Mouse (Mus musculus) embryonic fibroblast, embryonic 13.5 days (primary cell): ENCODE measurements at regions not wholly inside any gene's neighbourhood (a gene's known extent, or its start where the extent isn't known, plus 50 kb on each side); places are given as distances from the start of the nearest gene placed in this dataset.

Experiments used
- H3K27ac ChIP-seq: 2 replicates; pipeline ENCODE4 v1.5.1; 2012; ENCODE audit warnings: low read length, control low read depth, inconsistent platforms; ENCODE audit not compliant: insufficient read depth
- H3K4me1 ChIP-seq: 2 replicates; pipeline ENCODE4 v1.6.1; 2011; ENCODE audit warnings: low read length; ENCODE audit not compliant: control insufficient read depth, insufficient read depth
- H3K4me3 ChIP-seq: 2 replicates; pipeline ENCODE4 v1.5.1; 2011; ENCODE audit warnings: mild to moderate bottlenecking, control low read depth, low read length; ENCODE audit not compliant: insufficient read depth
- CTCF ChIP-seq: IDR thresholded peaks from 2 replicates; pipeline ENCODE4 v1.5.1; 2011; ENCODE audit warnings: mild to moderate bottlenecking, control low read depth, low read length, moderate library complexity, borderline replicate concordance; ENCODE audit not compliant: insufficient read depth
- POLR2A ChIP-seq: IDR thresholded peaks from 2 replicates; pipeline ENCODE4 v1.6.1; 2011; ENCODE audit warnings: low read depth, mild to moderate bottlenecking, control low read depth, low read length, moderate library complexity

- H3K27ac ChIP-seq = no peak overlapping the region
- TF ChIP-seq POLR2A = no peak
- TF ChIP-seq CTCF = no peak
- H3K4me1 ChIP-seq = no peaks in the 10 kb centered on the region; the same call in 1 of the 2 replicates
- H3K4me3 ChIP-seq = no peak overlapping the region
Observed at GRCm38 (mm10) chr3:38397615-38397956, 87.1 kb downstream of the Ankrd50 start.

- Histone ChIP-seq H3K4me1 (no peaks in the 10 kb centered on the region; the same call in 1 of the 2 replicates), H3K27ac (no peak overlapping the region), H3K4me3 (peak overlapping the region; percentile 33)
- TF ChIP-seq POLR2A (no peak), CTCF (no peak)
Observed at GRCm38 (mm10) chr3:38396760-38397614, 87.7 kb downstream of the Ankrd50 start.

GRCm38 (mm10) chr3:38394308-38394707, 90.3 kb downstream of the Ankrd50 start:
- no peak overlapping the region for H3K4me3 ChIP-seq
- no peak overlapping the region for H3K27ac ChIP-seq
- no peaks in the 10 kb centered on the region; the same call in 1 of the 2 replicates for H3K4me1 ChIP-seq
- TF ChIP-seq POLR2A (no peak), CTCF (no peak)

- no peak for TF ChIP-seq CTCF
- TF ChIP-seq POLR2A = no peak
- Histone ChIP-seq H3K4me3 (no peak overlapping the region), H3K27ac (no peak overlapping the region), H3K4me1 (no peaks in the 10 kb centered on the region)
Observed at GRCm38 (mm10) chr3:38389647-38390046, 95.0 kb downstream of the Ankrd50 start.

- Histone ChIP-seq H3K27ac (no peak overlapping the region), H3K4me3 (no peak overlapping the region), H3K4me1 (no peaks in the 10 kb centered on the region)
- TF ChIP-seq CTCF (no peak), POLR2A (no peak)
Observed at GRCm38 (mm10) chr3:38388961-38389360, 95.7 kb downstream of the Ankrd50 start.

GRCm38 (mm10) chr3:38382743-38383142, 101.9 kb downstream of the Ankrd50 start:
- TF ChIP-seq CTCF = no peak
- no peak for TF ChIP-seq POLR2A
- H3K4me1 ChIP-seq = peaks cover 8% of the 10 kb centered on the region
- peak overlapping the region; percentile 87 for H3K27ac ChIP-seq
- no peak overlapping the region for H3K4me3 ChIP-seq

- Histone ChIP-seq H3K27ac (no peak overlapping the region), H3K4me3 (no peak overlapping the region), H3K4me1 (peaks cover 8% of the 10 kb centered on the region)
- TF ChIP-seq POLR2A (no peak), CTCF (no peak)
Observed at GRCm38 (mm10) chr3:38381623-38382022, 103.0 kb downstream of the Ankrd50 start.

GRCm38 (mm10) chr3:38373690-38374089, 111.0 kb downstream of the Ankrd50 start:
- TF ChIP-seq POLR2A = no peak
- TF ChIP-seq CTCF = no peak
- Histone ChIP-seq H3K4me1 (peaks cover 4% of the 10 kb centered on the region), H3K27ac (peak overlapping the region; percentile 96), H3K4me3 (no peak overlapping the region)

- H3K4me1 ChIP-seq = peaks cover 4% of the 10 kb centered on the region
- no peak for TF ChIP-seq CTCF
- TF ChIP-seq POLR2A = no peak
- H3K27ac ChIP-seq = no peak overlapping the region
- no peak overlapping the region for H3K4me3 ChIP-seq
Observed at GRCm38 (mm10) chr3:38371702-38372101, 112.9 kb downstream of the Ankrd50 start.

- Histone ChIP-seq H3K4me3 (no peak overlapping the region), H3K4me1 (peaks cover 10% of the 10 kb centered on the region; the same call in 1 of the 2 replicates), H3K27ac (no peak overlapping the region)
- no peak for TF ChIP-seq POLR2A
- TF ChIP-seq CTCF = no peak
Observed at GRCm38 (mm10) chr3:38363888-38364287, 120.8 kb downstream of the Ankrd50 start.
